Mouse (Mus musculus) thymus, adult 2 months (tissue): ENCODE data around the gene Wbp1l. TPM values are rescaled to one million over a fixed set of nuclear protein-coding genes. Genes with fewer than 3 reads are reported as not detected.
A peak's percentile ranks its signal among the peaks of the same experiment; 100 is the strongest.

Experiments used
- DNase-seq: peaks from one replicate; pipeline ENCODE4 v3.0.0; 2021
- H3K27ac ChIP-seq: fragments of 200-500 bp; 2 replicates; pipeline ENCODE4 v1.5.1; 2012; ENCODE audit warnings: low read length, control low read depth; ENCODE audit not compliant: control insufficient read depth, insufficient read depth
- H3K27me3 ChIP-seq: fragments of 200-500 bp; 2 replicates; pipeline ENCODE4 v1.6.1; 2012; ENCODE audit warnings: mild to moderate bottlenecking, low read length, moderate library complexity, mixed read lengths; ENCODE audit not compliant: control insufficient read depth, insufficient read depth
- H3K36me3 ChIP-seq: fragments of 200-500 bp; 2 replicates; pipeline ENCODE4 v1.6.1; 2012; ENCODE audit warnings: mild to moderate bottlenecking, low read length, moderate library complexity; ENCODE audit not compliant: control insufficient read depth, insufficient read depth
- H3K4me1 ChIP-seq: fragments of 200-500 bp; replicated peaks from 2 replicates; pipeline ENCODE4 v1.6.1; 2012; ENCODE audit warnings: low read length; ENCODE audit not compliant: control insufficient read depth, insufficient read depth
- H3K4me3 ChIP-seq: fragments of 200-500 bp; 2 replicates; pipeline ENCODE4 v1.5.1; 2012; ENCODE audit warnings: mild to moderate bottlenecking, low read length, control low read depth, moderate library complexity; ENCODE audit not compliant: control insufficient read depth, insufficient read depth
- CTCF ChIP-seq: fragments of 200-500 bp; IDR thresholded peaks from 2 replicates; pipeline ENCODE4 v1.5.1; 2012; ENCODE audit warnings: mild to moderate bottlenecking, control low read depth, low read length, moderate library complexity, borderline replicate concordance; ENCODE audit not compliant: control insufficient read depth, poor library complexity, insufficient read depth; ENCODE audit errors: extremely low read depth
- POLR2A ChIP-seq: fragments of 200-500 bp; IDR thresholded peaks from 2 replicates; pipeline ENCODE4 v1.6.1; 2012; ENCODE audit warnings: mild to moderate bottlenecking, low read length, control low read depth, moderate library complexity; ENCODE audit not compliant: control insufficient read depth, poor library complexity, insufficient read depth; ENCODE audit errors: extremely low read depth
- WGBS: fragments of 180-500 bp; shearing (Covaris S2); methylation state at CpG from one replicate; pipeline ENCODE4 v1.1.7; 2018; 5-methylcytosine and 5-hydroxymethylcytosine counted together
- polyA plus RNA-seq: library from polyadenylated mRNA; depleted of rRNA; stranded (reverse); fragments of >200 nt; gene quantifications from 2 replicates; pipeline ENCODE4 v1.2.3, GENCODE M21; 2012

The Wbp1l gene
- polyA plus RNA-seq, 1 experiment, result 77.0 TPM

DNA sequence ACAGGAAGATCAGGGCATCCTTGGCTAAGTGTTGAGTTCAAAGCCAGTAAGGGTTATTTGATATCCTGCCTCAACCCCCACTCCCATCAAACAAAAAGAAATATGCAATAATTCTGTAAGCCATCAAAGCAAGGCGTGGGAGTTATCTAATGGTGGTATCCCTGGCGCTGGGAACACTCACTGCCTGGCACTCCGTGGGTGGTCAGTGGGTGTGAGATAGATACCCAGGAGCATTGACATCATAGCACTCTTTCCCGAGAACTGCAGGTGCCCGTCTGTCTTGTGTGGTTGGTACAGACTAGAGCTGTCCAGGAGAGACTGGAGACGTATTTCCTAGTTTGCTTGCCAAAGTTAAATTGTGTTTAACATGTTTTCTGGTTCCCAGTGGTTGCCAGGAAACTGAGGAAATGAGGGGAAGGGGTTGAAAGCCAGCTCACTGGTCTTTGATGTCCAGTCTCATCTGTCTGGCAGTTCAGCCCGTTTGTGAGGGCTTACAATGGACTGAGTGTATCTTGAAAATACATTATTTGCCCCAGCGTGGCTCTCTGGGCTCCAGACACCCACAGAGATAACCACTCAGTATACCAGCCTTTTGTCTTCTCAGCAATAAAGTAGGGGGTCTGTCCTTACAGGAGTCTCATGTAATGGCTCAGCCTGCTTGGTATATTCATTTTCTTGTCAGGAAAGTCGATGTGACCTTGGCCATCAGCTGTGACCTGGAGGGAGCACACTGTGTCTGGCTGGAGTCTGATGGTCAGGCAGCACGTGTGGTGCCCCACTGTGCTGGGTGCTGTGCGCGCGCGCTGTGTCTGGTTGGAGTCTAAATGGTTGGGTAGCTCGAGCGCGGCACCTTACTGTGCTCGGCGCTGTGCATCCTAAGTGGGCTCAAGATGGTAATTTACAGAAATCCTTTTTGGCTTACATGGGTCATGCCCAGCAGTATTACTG, 22.6 kb downstream of the Wbp1l start:
- 89% methylated on average over 19 of the region's 19 CpGs for WGBS
- no peak for TF ChIP-seq CTCF
- TF ChIP-seq POLR2A, result no peak
- Histone ChIP-seq H3K4me3 (no peak overlapping the region), H3K27me3 (no peaks in the 10 kb centered on the region), H3K4me1 (peaks cover 56% of the 10 kb centered on the region), H3K27ac (peak overlapping the region; percentile 68; the same call in 1 of the 2 replicates), H3K36me3 (no peaks in the 10 kb centered on the region)
- no peak for DNase-seq

DNA sequence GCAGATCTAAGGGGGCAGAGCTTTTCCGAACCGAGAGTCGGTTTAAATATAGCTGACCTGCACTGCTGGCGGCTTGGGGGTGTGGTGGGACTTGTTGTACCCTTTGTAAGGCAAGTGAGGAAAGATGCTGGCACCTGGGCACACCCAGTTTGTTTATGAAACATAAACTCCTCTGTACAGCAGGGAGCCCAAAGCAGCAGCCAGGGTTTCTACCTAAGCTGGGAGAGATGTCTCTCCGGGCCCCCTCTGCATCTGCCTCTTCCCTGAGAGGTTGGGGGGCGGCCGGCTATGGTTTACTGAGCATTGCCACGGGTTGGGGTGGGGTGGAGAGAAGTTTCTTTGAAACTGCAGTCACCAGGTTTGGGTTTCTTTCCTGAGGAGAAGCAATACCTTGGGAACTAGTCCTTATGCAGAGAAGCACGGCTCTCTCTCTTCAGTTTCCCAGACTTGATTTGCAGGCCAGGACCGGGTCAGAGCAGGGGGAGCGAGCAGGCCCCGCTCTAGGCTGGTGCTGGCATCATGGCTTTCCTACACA, 23.8 kb downstream of the Wbp1l start:
- H3K27ac ChIP-seq, result no peak overlapping the region
- H3K27me3 ChIP-seq, result no peaks in the 10 kb centered on the region
- no peaks in the 10 kb centered on the region for H3K36me3 ChIP-seq
- WGBS, result 85% methylated on average over 12 of the region's 12 CpGs
- no peak overlapping the region for H3K4me3 ChIP-seq
- no peak for DNase-seq
- H3K4me1 ChIP-seq, result peaks cover 44% of the 10 kb centered on the region
- TF ChIP-seq CTCF, result no peak

DNA sequence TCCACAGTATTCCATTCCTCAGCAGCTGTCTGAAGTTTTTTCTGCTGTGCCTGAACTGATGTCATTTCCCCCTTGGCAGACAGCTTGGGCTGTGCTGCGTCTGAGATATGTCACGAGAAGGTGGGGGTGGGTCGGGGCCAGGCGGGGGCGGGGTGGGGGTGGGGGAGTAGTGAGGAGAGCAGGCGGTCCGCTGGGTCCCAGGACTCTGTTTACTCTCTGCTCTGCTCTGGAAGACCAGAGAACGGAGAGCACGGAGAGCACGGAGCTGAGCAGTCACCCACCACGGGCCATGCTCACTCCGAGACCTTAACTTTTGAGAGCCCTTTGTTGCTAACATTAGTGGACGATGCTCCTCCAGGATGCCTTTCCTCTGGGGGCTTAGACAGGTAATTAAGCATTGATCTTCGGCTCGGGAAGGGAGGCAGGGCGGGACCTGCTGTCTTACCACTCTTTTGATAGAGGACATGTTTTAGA, 24.3 kb downstream of the Wbp1l start:
- H3K4me1 ChIP-seq, result peaks cover 39% of the 10 kb centered on the region
- H3K27ac ChIP-seq, result no peak overlapping the region
- WGBS, result 85% methylated on average over 16 of the region's 16 CpGs
- TF ChIP-seq CTCF, result no peak
- TF ChIP-seq POLR2A, result no peak
- no peak overlapping the region for H3K4me3 ChIP-seq
- DNase-seq, result no peak
- H3K36me3 ChIP-seq, result no peaks in the 10 kb centered on the region
- no peaks in the 10 kb centered on the region for H3K27me3 ChIP-seq

DNA sequence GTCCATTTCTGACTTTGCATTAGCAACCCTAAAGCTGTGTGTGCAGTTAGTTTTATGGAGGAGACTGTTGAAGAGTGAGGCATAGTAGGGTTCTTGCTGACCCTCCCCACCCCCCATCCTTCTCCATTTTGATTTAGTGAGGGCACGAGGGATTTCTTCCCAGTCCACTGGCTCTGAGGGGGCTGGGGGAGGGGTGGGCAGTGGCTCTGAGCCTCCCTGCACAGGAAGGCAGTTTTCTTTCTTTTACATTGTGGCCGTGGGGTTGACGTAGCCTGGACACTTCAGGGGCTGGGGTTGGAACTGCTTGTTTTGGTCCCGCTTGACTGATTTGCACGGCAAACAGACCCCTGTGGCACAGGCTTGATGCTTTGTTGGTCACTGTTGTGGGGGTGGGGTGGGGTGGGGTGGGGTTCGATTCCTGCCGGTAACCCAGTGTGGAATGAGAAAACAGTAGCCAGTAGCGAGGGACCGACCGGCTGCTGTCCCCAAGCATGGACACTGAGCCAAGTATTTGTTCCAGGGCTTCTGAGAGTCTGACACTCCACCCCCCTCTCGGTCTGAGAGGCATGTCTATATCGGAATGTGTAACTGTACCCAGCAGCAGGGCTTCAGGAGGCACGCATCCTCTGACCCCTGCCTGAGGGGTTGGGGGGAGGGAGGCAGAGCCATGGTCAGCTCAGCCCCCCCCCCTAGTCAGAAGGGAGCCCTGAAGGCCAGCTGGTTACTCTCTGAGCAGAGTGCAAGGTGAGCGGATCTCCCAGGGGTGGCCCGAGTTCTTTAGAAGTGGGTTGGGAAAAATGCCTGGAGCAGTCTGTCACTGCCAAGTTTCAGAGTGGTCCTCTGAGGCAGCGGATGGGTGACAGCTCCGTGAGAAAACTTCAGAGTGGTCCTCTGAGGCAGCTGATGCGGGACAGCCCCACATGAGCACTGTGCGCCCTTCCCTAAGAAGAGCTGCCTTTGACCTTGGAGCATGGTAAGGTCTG, 25.2 kb downstream of the Wbp1l start:
- Histone ChIP-seq H3K4me3 (no peak overlapping the region), H3K36me3 (no peaks in the 10 kb centered on the region), H3K27ac (no peak overlapping the region), H3K4me1 (peaks cover 30% of the 10 kb centered on the region), H3K27me3 (no peaks in the 10 kb centered on the region)
- DNase-seq, result no peak
- TF ChIP-seq POLR2A (no peak), CTCF (no peak)
- 95% methylated on average over 19 of the region's 19 CpGs for WGBS

DNA sequence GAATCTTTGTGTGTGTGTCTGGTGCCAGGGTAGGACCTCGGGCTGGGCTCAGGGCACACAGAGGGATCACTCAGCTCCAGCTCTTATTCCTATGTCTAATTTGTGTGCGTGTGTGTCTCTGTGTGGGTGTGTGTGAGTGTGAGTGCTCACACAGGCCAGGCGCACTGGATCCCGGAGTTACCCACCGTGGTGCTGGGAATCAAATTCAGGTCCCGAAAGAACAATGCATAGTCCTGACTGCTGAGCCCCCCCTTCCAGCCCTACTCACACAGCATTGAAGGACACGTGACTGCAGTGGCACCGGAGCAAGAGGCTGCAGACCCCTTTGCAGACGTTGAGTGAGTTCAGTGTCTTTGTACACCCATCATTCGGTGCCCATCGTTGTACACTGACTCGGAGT, 26.1 kb downstream of the Wbp1l start:
- H3K36me3 ChIP-seq, result no peaks in the 10 kb centered on the region
- H3K4me3 ChIP-seq, result no peak overlapping the region
- peaks cover 28% of the 10 kb centered on the region for H3K4me1 ChIP-seq
- H3K27me3 ChIP-seq, result no peaks in the 10 kb centered on the region
- WGBS, result 99% methylated on average over 12 of the region's 12 CpGs
- no peak overlapping the region for H3K27ac ChIP-seq
- DNase-seq, result no peak
- TF ChIP-seq CTCF, result no peak
- no peak for TF ChIP-seq POLR2A

DNA sequence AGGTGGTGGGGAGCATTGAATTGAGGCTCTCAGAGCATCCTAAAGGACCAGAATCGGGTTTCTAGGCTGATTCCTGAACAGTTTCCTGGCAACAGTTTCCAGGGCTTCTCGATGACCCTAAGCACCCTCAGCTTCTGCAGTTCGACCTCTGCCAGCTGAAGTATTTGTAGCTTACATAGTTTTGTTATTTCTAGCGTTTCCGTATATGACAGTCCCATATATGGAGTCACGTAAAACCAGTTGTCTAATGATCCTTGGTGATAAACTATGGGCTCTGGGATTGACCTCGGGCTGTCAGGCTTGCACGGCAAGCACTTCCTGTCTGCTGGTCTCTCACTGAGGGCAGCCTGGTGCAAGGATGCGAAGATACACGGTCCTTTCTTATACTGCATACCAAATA, 26.6 kb downstream of the Wbp1l start:
- TF ChIP-seq POLR2A (no peak), CTCF (no peak)
- H3K27ac ChIP-seq, result no peak overlapping the region
- DNase-seq, result no peak
- H3K36me3 ChIP-seq, result no peaks in the 10 kb centered on the region
- H3K27me3 ChIP-seq, result no peaks in the 10 kb centered on the region
- H3K4me1 ChIP-seq, result peaks cover 24% of the 10 kb centered on the region
- no peak overlapping the region for H3K4me3 ChIP-seq
- 91% methylated on average over 10 of the region's 10 CpGs for WGBS
